Mouse (Mus musculus) hindbrain, embryonic 10.5 days (tissue): ENCODE results near the gene Dok1. TPM values are rescaled to one million over a fixed set of nuclear protein-coding genes. Genes with fewer than 3 reads are reported as not detected.

ENCODE experiments used
- DNase-seq: peaks from one replicate; pipeline ENCODE4 v3.0.0-alpha.2; 2017; ENCODE audit warnings: low spot score
- H3K27ac ChIP-seq: fragments of 300-500 bp; sonication (generic); 2 replicates; pipeline ENCODE4 v1.5.1; 2016; ENCODE audit warnings: mild to moderate bottlenecking, moderate library complexity
- H3K27me3 ChIP-seq: fragments of 300-500 bp; sonication (generic); 2 replicates; pipeline ENCODE4 v1.6.1; 2016; ENCODE audit warnings: mild to moderate bottlenecking; ENCODE audit not compliant: poor library complexity, insufficient read depth, severe bottlenecking
- H3K36me3 ChIP-seq: fragments of 300-500 bp; sonication (generic); 2 replicates; pipeline ENCODE4 v1.6.1; 2016; ENCODE audit warnings: mild to moderate bottlenecking, moderate library complexity
- H3K4me1 ChIP-seq: fragments of 300-500 bp; sonication (generic); replicated peaks from 2 replicates; pipeline ENCODE4 v1.6.1; 2016; ENCODE audit warnings: mild to moderate bottlenecking
- H3K4me3 ChIP-seq: fragments of 300-500 bp; sonication (generic); 2 replicates; pipeline ENCODE4 v1.5.1; 2016; ENCODE audit warnings: mild to moderate bottlenecking, moderate library complexity
- H3K9me3 ChIP-seq: fragments of 300-500 bp; sonication (generic); 2 replicates; pipeline ENCODE4 v1.6.1; 2016; ENCODE audit warnings: mild to moderate bottlenecking, moderate library complexity
- WGBS: fragments of 180-500 bp; shearing (Covaris S2); methylation state at CpG from one replicate; pipeline ENCODE4 v1.1.7; 2016; 5-methylcytosine and 5-hydroxymethylcytosine counted together
- polyA plus RNA-seq: library from polyadenylated mRNA; unstranded; fragments of >200 nt; fragmentation: Nextera tagmentation; extraction: Ambion mirVana; gene quantifications from 2 replicates; pipeline ENCODE4 v1.2.1, GENCODE M21; 2016

The Dok1 gene
- polyA plus RNA-seq: 7.7 and 8.6 TPM in 2 replicates

- Histone ChIP-seq H3K4me3 (peak within 1 kb of the TSS; percentile 69), H3K4me1 (peaks cover 55% of the 10 kb centered on the region), H3K36me3 (no peaks in the 10 kb centered on the region), H3K9me3 (no peaks in the 10 kb centered on the region), H3K27ac (peak within 1 kb of the TSS; percentile 84), H3K27me3 (peaks cover 82% of the 10 kb centered on the region)
- WGBS: under 1% methylated on average over 51 of the region's 51 CpGs
- peak; percentile 79 for DNase-seq
Measured at GRCm38 (mm10) chr6:83033249-83034185, at the start of gene Dok1, which contains the start of gene Loxl3. Dok1 (minus strand) TSS chr6:83033471. Loxl3 (plus strand) TSS chr6:83034173.

GRCm38 (mm10) chr6:83080210-83080609 is 46.9 kb upstream of the Dok1 start:
- no peak overlapping the region for H3K4me3 ChIP-seq
- peaks cover 39% of the 10 kb centered on the region for H3K4me1 ChIP-seq
- no peak overlapping the region for H3K27ac ChIP-seq
- no peaks in the 10 kb centered on the region for H3K9me3 ChIP-seq
- no peak for DNase-seq
- H3K36me3 ChIP-seq: peaks cover 33% of the 10 kb centered on the region
- H3K27me3 ChIP-seq: peaks cover 71% of the 10 kb centered on the region
- WGBS: 91% methylated on average over 5 of the region's 5 CpGs

- peaks cover 33% of the 10 kb centered on the region for H3K36me3 ChIP-seq
- DNase-seq: peak; percentile 99
- WGBS: under 1% methylated on average over 46 of the region's 46 CpGs
- peaks cover 26% of the 10 kb centered on the region for H3K4me1 ChIP-seq
- peak overlapping the region; percentile 98 for H3K27ac ChIP-seq
- peaks cover 71% of the 10 kb centered on the region for H3K27me3 ChIP-seq
- no peaks in the 10 kb centered on the region for H3K9me3 ChIP-seq
- H3K4me3 ChIP-seq: peak overlapping the region; percentile 83
Measured at GRCm38 (mm10) chr6:83078324-83078858, 45.1 kb upstream of the Dok1 start.

GRCm38 (mm10) chr6:83077630-83078323 is 44.5 kb upstream of the Dok1 start, which contains the start of gene Pcgf1:
Pcgf1 (plus strand) TSS chr6:83077869.
- H3K4me3 ChIP-seq: peak within 1 kb of the TSS; percentile 83
- H3K4me1 ChIP-seq: peaks cover 26% of the 10 kb centered on the region
- H3K9me3 ChIP-seq: no peaks in the 10 kb centered on the region
- H3K27me3 ChIP-seq: peaks cover 71% of the 10 kb centered on the region
- peak within 1 kb of the TSS; percentile 98 for H3K27ac ChIP-seq
- no peak for DNase-seq
- peaks cover 31% of the 10 kb centered on the region for H3K36me3 ChIP-seq
- under 1% methylated on average over 54 of the region's 54 CpGs for WGBS

GRCm38 (mm10) chr6:83074979-83075378 is 41.7 kb upstream of the Dok1 start:
- 22% methylated on average over 2 of the region's 2 CpGs for WGBS
- no peak overlapping the region for H3K27ac ChIP-seq
- peaks cover 76% of the 10 kb centered on the region for H3K27me3 ChIP-seq
- DNase-seq: no peak
- no peak overlapping the region for H3K4me3 ChIP-seq
- peaks cover 46% of the 10 kb centered on the region for H3K4me1 ChIP-seq
- peaks cover 3% of the 10 kb centered on the region for H3K36me3 ChIP-seq
- no peaks in the 10 kb centered on the region for H3K9me3 ChIP-seq

GRCm38 (mm10) chr6:83071220-83071619 is 37.9 kb upstream of the Dok1 start:
- peaks cover 100% of the 10 kb centered on the region for H3K27me3 ChIP-seq
- peak; percentile 39 for DNase-seq
- H3K27ac ChIP-seq: no peak overlapping the region
- no peaks in the 10 kb centered on the region for H3K36me3 ChIP-seq
- peaks cover 39% of the 10 kb centered on the region for H3K4me1 ChIP-seq
- peak overlapping the region; percentile 41 for H3K4me3 ChIP-seq
- WGBS: under 1% methylated on average over 24 of the region's 24 CpGs
- H3K9me3 ChIP-seq: no peaks in the 10 kb centered on the region

- Histone ChIP-seq H3K4me1 (peaks cover 39% of the 10 kb centered on the region), H3K36me3 (no peaks in the 10 kb centered on the region), H3K27me3 (peaks cover 100% of the 10 kb centered on the region), H3K27ac (peak overlapping the region; percentile 6; the same call in 1 of the 2 replicates), H3K9me3 (no peaks in the 10 kb centered on the region), H3K4me3 (peak overlapping the region; percentile 41)
- DNase-seq: peak; percentile 70
- under 1% methylated on average over 58 of the region's 58 CpGs for WGBS
Measured at GRCm38 (mm10) chr6:83070311-83071219, 37.3 kb upstream of the Dok1 start.

GRCm38 (mm10) chr6:83070247-83070310 is 36.8 kb upstream of the Dok1 start, which contains the start of gene Tlx2:
Tlx2 (minus strand) TSS chr6:83070293.
- H3K9me3 ChIP-seq: no peaks in the 10 kb centered on the region
- peaks cover 39% of the 10 kb centered on the region for H3K4me1 ChIP-seq
- H3K27ac ChIP-seq: peak within 1 kb of the TSS; percentile 42; the same call in 1 of the 2 replicates
- peak within 1 kb of the TSS; percentile 41 for H3K4me3 ChIP-seq
- H3K27me3 ChIP-seq: peaks cover 100% of the 10 kb centered on the region
- H3K36me3 ChIP-seq: no peaks in the 10 kb centered on the region
- DNase-seq: no peak
- WGBS: 1% methylated on average over 10 of the region's 10 CpGs

- peak; percentile 64 for DNase-seq
Measured at GRCm38 (mm10) chr6:83069488-83070246, 36.4 kb upstream of the Dok1 start.

GRCm38 (mm10) chr6:83068706-83069487 is 35.6 kb upstream of the Dok1 start:
- WGBS: under 1% methylated on average over 81 of the region's 81 CpGs
- DNase-seq: peak; percentile 50
- Histone ChIP-seq H3K4me1 (peaks cover 45% of the 10 kb centered on the region), H3K27ac (0 out of 2 replicates have a peak overlapping the region, but pooled peaks have one; percentile 8), H3K9me3 (no peaks in the 10 kb centered on the region), H3K4me3 (peak overlapping the region; percentile 41), H3K36me3 (no peaks in the 10 kb centered on the region), H3K27me3 (peaks cover 100% of the 10 kb centered on the region)

More at GRCm38 (mm10) chr6:83069488-83070246, 36.4 kb upstream of the Dok1 start:
- WGBS: under 1% methylated on average over 69 of the region's 69 CpGs
- no peaks in the 10 kb centered on the region for H3K36me3 ChIP-seq
- H3K4me3 ChIP-seq: peak overlapping the region; percentile 41
- H3K27ac ChIP-seq: peak overlapping the region; percentile 42; the same call in 1 of the 2 replicates
- peaks cover 40% of the 10 kb centered on the region for H3K4me1 ChIP-seq
- H3K9me3 ChIP-seq: no peaks in the 10 kb centered on the region
- H3K27me3 ChIP-seq: peaks cover 100% of the 10 kb centered on the region

- Histone ChIP-seq H3K9me3 (no peaks in the 10 kb centered on the region), H3K4me1 (peaks cover 45% of the 10 kb centered on the region), H3K4me3 (peak overlapping the region; percentile 41; the same call in 1 of the 2 replicates), H3K36me3 (no peaks in the 10 kb centered on the region), H3K27me3 (peaks cover 100% of the 10 kb centered on the region), H3K27ac (no peak overlapping the region)
- WGBS: 1% methylated on average over 8 of the region's 8 CpGs
- DNase-seq: no peak
Measured at GRCm38 (mm10) chr6:83068221-83068620, 35.0 kb upstream of the Dok1 start.
